Comparison of ENCODE assay signal across 12 mouse cellular contexts in the genomic region with DNA sequence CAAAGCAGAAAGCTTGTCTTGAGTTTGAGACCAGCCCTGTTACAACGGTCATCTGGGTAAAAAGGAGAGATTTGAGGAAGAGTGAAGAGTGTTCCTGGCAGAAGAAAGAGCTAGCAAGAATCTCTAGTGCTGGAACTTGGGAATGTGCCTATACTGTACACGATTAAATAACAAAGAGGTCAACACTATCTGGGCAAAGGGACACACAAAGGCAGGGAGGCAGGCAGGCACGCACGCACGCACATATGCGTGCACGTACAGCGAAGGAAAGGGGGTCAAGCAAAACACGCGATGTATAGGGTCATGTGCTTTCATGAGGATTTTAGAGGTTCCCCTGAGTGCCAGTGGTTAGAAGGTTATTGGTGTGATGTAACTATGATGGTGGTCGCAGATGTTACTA. TPM values are rescaled to one million over a fixed set of nuclear protein-coding genes. Genes with fewer than 3 reads are reported as not detected.
A peak's percentile ranks its signal among the peaks of the same experiment; 100 is the strongest.
DNase-seq lines count a peak whose midpoint lies in the region; ATAC-seq and TF ChIP-seq lines count a peak whose summit lies in the region.
"Had no signal": no experiment of that assay in that cellular context is flagged by ENCODE, and none has a peak within 500 bp of the region (broad histone marks: within the 10 kb centered on the region; RNA-seq: fewer than 3 reads in every experiment).

No protein-coding gene starts in this region.

- H3K79me2 ChIP-seq in CH12.LX (replicated peaks; ENCODE audit: control insufficient read depth, extremely low read depth, insufficient read depth, poor library complexity, severe bottlenecking): no peaks in the 10 kb centered on the region

- no peak overlapping the region for H3K4me2 ChIP-seq in forebrain, embryonic 14.5 days (ENCODE audit: low read length)
- H3K4me2 ChIP-seq in forebrain, postnatal 0 days (ENCODE audit: low read depth): no peak overlapping the region
- H3K4me2 ChIP-seq in liver, embryonic 11.5 days: peak overlapping the region; percentile 0; the same call in 1 of the 2 replicates
- H3K4me2 ChIP-seq in CH12.LX (ENCODE audit: insufficient read depth, low read depth, poor library complexity, severe bottlenecking): peak overlapping the region; percentile 14; the same call in 1 of the 2 replicates
- no peak overlapping the region for H3K4me2 ChIP-seq in limb, embryonic 12.5 days

- 73% methylated on average over 11 of the region's 11 CpGs for WGBS in forebrain, embryonic 14.5 days
- 70% methylated on average over 11 of the region's 11 CpGs for WGBS in forebrain, postnatal 0 days
- 68% methylated on average over 11 of the region's 11 CpGs for WGBS in liver, embryonic 11.5 days
- 74% methylated on average over 11 of the region's 11 CpGs for WGBS in limb, embryonic 12.5 days

- dilution Hi-C loops in CH12.LX (cut with MboI; ENCODE audit: extremely low pct_ligation_motif_present, extremely low pct_unique_long_range_greater_than_20kb, low sequenced_read_pairs): no loop called here

- no peak for TF ChIP-seq EP300 in CH12.LX (IDR thresholded peaks at IDR 0.05; ENCODE audit: low read length)

- ATAC-seq in forebrain, embryonic 14.5 days: 0 out of 2 replicates have a peak, but pooled peaks have one; percentile 12
- no peak for ATAC-seq in forebrain, postnatal 0 days
- no peak for ATAC-seq in liver, embryonic 11.5 days (replicated peaks; ENCODE audit: low FRiP score)
- no peak for ATAC-seq in limb, embryonic 12.5 days (ENCODE audit: insufficient number of reproducible peaks, insufficient read depth, low FRiP score, low TSS enrichment, low read depth)

- peaks cover 24% of the 10 kb centered on the region for H3K36me3 ChIP-seq in forebrain, embryonic 14.5 days (ENCODE audit: control insufficient read depth, insufficient read depth, low read length)
- peaks cover 23% of the 10 kb centered on the region for H3K36me3 ChIP-seq in forebrain, postnatal 0 days (ENCODE audit: insufficient read depth)
- peaks cover 8% of the 10 kb centered on the region for H3K36me3 ChIP-seq in liver, embryonic 11.5 days (ENCODE audit: control insufficient read depth, insufficient read depth, low read length)
- H3K36me3 ChIP-seq in CH12.LX (replicated peaks in 1 of 2; ENCODE audit: control insufficient read depth in 1 of 2, insufficient read depth in 1 of 2, low read length in 1 of 2): peaks cover 18 to 28% of the 10 kb centered on the region in 2 experiments
- peaks cover 27% of the 10 kb centered on the region for H3K36me3 ChIP-seq in limb, embryonic 12.5 days

- no peak overlapping the region for H3K4me3 ChIP-seq in forebrain, embryonic 14.5 days (ENCODE audit: low read depth, low read length)
- no peak overlapping the region for H3K4me3 ChIP-seq in forebrain, postnatal 0 days (ENCODE audit: low read depth, low read length)
- H3K4me3 ChIP-seq in liver, embryonic 11.5 days (ENCODE audit: low read depth, low read length): no peak overlapping the region
- no peak overlapping the region for H3K4me3 ChIP-seq in CH12.LX (replicated peaks in 1 of 3; ENCODE audit: low read depth in 2 of 3, low read length in 2 of 3, poor library complexity in 1 of 3)
- 0 out of 2 replicates have a peak overlapping the region, but pooled peaks have one; percentile 67 for H3K4me3 ChIP-seq in limb, embryonic 12.5 days (replicated peaks)

- no peak overlapping the region for H3K9ac ChIP-seq in forebrain, embryonic 14.5 days (ENCODE audit: low read length)
- no peak overlapping the region for H3K9ac ChIP-seq in forebrain, postnatal 0 days
- no peak overlapping the region for H3K9ac ChIP-seq in liver, embryonic 11.5 days (ENCODE audit: low read depth, low read length)
- H3K9ac ChIP-seq in CH12.LX (ENCODE audit: insufficient read depth, low read depth): 0 out of 2 replicates have a peak overlapping the region, but pooled peaks have one; percentile 66
- H3K9ac ChIP-seq in limb, embryonic 12.5 days (replicated peaks): no peak overlapping the region

- H3K27me3 ChIP-seq in forebrain, embryonic 14.5 days (replicated peaks; ENCODE audit: control insufficient read depth, insufficient read depth, low read length): no peaks in the 10 kb centered on the region
- H3K27me3 ChIP-seq in forebrain, postnatal 0 days (ENCODE audit: insufficient read depth, low read length): no peaks in the 10 kb centered on the region
- no peaks in the 10 kb centered on the region for H3K27me3 ChIP-seq in liver, embryonic 11.5 days (replicated peaks; ENCODE audit: control insufficient read depth, insufficient read depth, low read length)
- no peaks in the 10 kb centered on the region for H3K27me3 ChIP-seq in CH12.LX (replicated peaks)
- no peaks in the 10 kb centered on the region for H3K27me3 ChIP-seq in limb, embryonic 12.5 days
- H3K27me3 ChIP-seq: hindbrain, embryonic 12.5 days; lung, embryonic 15.5 days; midbrain, embryonic 12.5 days had no signal

- H3K9me3 ChIP-seq in forebrain, embryonic 14.5 days (replicated peaks; ENCODE audit: control insufficient read depth, low read length): no peaks in the 10 kb centered on the region
- no peaks in the 10 kb centered on the region for H3K9me3 ChIP-seq in forebrain, postnatal 0 days (ENCODE audit: low read length)
- no peaks in the 10 kb centered on the region for H3K9me3 ChIP-seq in liver, embryonic 11.5 days (ENCODE audit: control insufficient read depth, low read length)
- no peaks in the 10 kb centered on the region for H3K9me3 ChIP-seq in CH12.LX (replicated peaks; ENCODE audit: low read length)
- H3K9me3 ChIP-seq in limb, embryonic 12.5 days: no peaks in the 10 kb centered on the region
- H3K9me3 ChIP-seq: hindbrain, embryonic 12.5 days; lung, embryonic 15.5 days; midbrain, embryonic 12.5 days had no signal

- no peak for TF ChIP-seq CTCF in forebrain, postnatal 0 days (IDR thresholded peaks at IDR 0.05; ENCODE audit: low read depth)
- TF ChIP-seq CTCF in CH12.LX (conservative IDR thresholded peaks at IDR 0.05 in 1 of 2, IDR thresholded peaks at IDR 0.05 in 1 of 2; ENCODE audit: low read depth in 2 of 2, low read length in 2 of 2): no peak

- H3K4me1 ChIP-seq in forebrain, embryonic 14.5 days (ENCODE audit: control insufficient read depth, insufficient read depth, low read length): peaks cover 5% of the 10 kb centered on the region
- H3K4me1 ChIP-seq in forebrain, postnatal 0 days (ENCODE audit: insufficient read depth): peaks cover 5% of the 10 kb centered on the region; the same call in 1 of the 2 replicates
- H3K4me1 ChIP-seq in liver, embryonic 11.5 days (replicated peaks; ENCODE audit: control insufficient read depth, insufficient read depth, low read length): peaks cover 10% of the 10 kb centered on the region; the same call in 1 of the 2 replicates
- peaks cover 5 to 33% of the 10 kb centered on the region in 2 experiments for H3K4me1 ChIP-seq in CH12.LX (ENCODE audit: control insufficient read depth in 1 of 2, insufficient read depth in 2 of 2)
- H3K4me1 ChIP-seq in limb, embryonic 12.5 days (replicated peaks): peaks cover 7% of the 10 kb centered on the region

- no peak for TF ChIP-seq RAD21 in CH12.LX (IDR thresholded peaks at IDR 0.05; ENCODE audit: low read depth, low read length)

- TF ChIP-seq POLR2A in CH12.LX (IDR thresholded peaks at IDR 0.05; ENCODE audit: low read depth, low read length): no peak

- in situ Hi-C loops in CH12.LX (cut with MboI; ENCODE audit: low pct_ligation_motif_present, low pct_unique_long_range_greater_than_20kb, low sequenced_read_pairs): no loop called here

- intact Hi-C loops in heart, postnatal 10 days (cut with DNase I): no loop called here

- no peak overlapping the region for H3K27ac ChIP-seq in forebrain, embryonic 14.5 days (ENCODE audit: low read depth, low read length)
- no peak overlapping the region for H3K27ac ChIP-seq in forebrain, postnatal 0 days (ENCODE audit: low read depth, low read length)
- no peak overlapping the region for H3K27ac ChIP-seq in liver, embryonic 11.5 days (ENCODE audit: low read depth, low read length)
- no peak overlapping the region for H3K27ac ChIP-seq in CH12.LX (ENCODE audit: insufficient read depth, low read depth)
- H3K27ac ChIP-seq in limb, embryonic 12.5 days: no peak overlapping the region
- H3K27ac ChIP-seq: hindbrain, embryonic 12.5 days; lung, embryonic 15.5 days; midbrain, embryonic 12.5 days had no signal

- DNase-seq in forebrain, embryonic 14.5 days (ENCODE audit: low spot score): no peak
- no peak for DNase-seq in forebrain, postnatal 0 days
- no peak for DNase-seq in liver, embryonic 11.5 days (ENCODE audit: low spot score)
- DNase-seq in liver (no peak), CH12.LX (ENCODE audit: extremely low read depth) (no peak)
- no peak for DNase-seq in Muller cell, postnatal 12 days (ENCODE audit: inconsistent ontology term)
- no peak for DNase-seq in heart, postnatal 10 days
- DNase-seq: adrenal gland, adult 8-10 months had no signal

RNA-seq across cellular contexts. Expression of gene Mpi, which starts 0.6 kb away (rescaled TPM):
- polyA plus RNA-seq in forebrain, embryonic 14.5 days (2014; fragmentation: Nextera tagmentation; extraction: Ambion mirVana): 46.1 and 47.5 TPM in 2 replicates
- 46.1 and 47.8 TPM in 2 replicates for total RNA-seq in forebrain, postnatal 0 days (2014; rRNA removed)
- polyA plus RNA-seq in forebrain, postnatal 0 days (2015; fragmentation: Nextera tagmentation; extraction: Ambion mirVana): 37.9 and 49.3 TPM in 2 replicates
- 25.8 and 28.0 TPM in 2 replicates for polyA plus RNA-seq in liver, embryonic 11.5 days (2014; fragmentation: Nextera tagmentation; extraction: Ambion mirVana)
- 28.6 and 33.2 TPM in 2 replicates for total RNA-seq in CH12.LX (2012; rRNA removed)
- total RNA-seq in CH12.LX (2014; rRNA removed): 28.2 and 29.0 TPM in 2 replicates
- polyA plus RNA-seq in CH12.LX (2012; ENCODE audit: insufficient read length, low read depth): 36.7 and 37.3 TPM in 2 replicates
- polyA plus RNA-seq in limb, embryonic 12.5 days (2016; fragmentation: Nextera tagmentation; extraction: Ambion mirVana): 56.8 and 58.0 TPM in 2 replicates
- total RNA-seq in heart, postnatal 10 days (2021): 100 to 1,000 TPM; 129 to 131 TPM

RNA-seq across cellular contexts. Expression of gene Scamp2, which starts 7.6 kb away (rescaled TPM):
- 55.5 and 56.4 TPM in 2 replicates for polyA plus RNA-seq in forebrain, embryonic 14.5 days (2014; fragmentation: Nextera tagmentation; extraction: Ambion mirVana)
- 29.3 and 36.3 TPM in 2 replicates for total RNA-seq in forebrain, postnatal 0 days (2014; rRNA removed)
- 37.3 and 42.8 TPM in 2 replicates for polyA plus RNA-seq in forebrain, postnatal 0 days (2015; fragmentation: Nextera tagmentation; extraction: Ambion mirVana)
- polyA plus RNA-seq in liver, embryonic 11.5 days (2014; fragmentation: Nextera tagmentation; extraction: Ambion mirVana): 47.6 and 50.3 TPM in 2 replicates
- total RNA-seq in CH12.LX (2012; rRNA removed): 52.2 and 60.9 TPM in 2 replicates
- 38.6 and 46.4 TPM in 2 replicates for total RNA-seq in CH12.LX (2014; rRNA removed)
- polyA plus RNA-seq in CH12.LX (2012; ENCODE audit: insufficient read length, low read depth): 77.2 and 91.6 TPM in 2 replicates
- 49.5 and 51.9 TPM in 2 replicates for polyA plus RNA-seq in limb, embryonic 12.5 days (2016; fragmentation: Nextera tagmentation; extraction: Ambion mirVana)
- total RNA-seq in heart, postnatal 10 days (2021): 10 to 100 TPM; 34.3 to 35.4 TPM

RNA-seq across cellular contexts. Expression of gene Fam219b, which starts 15.8 kb away (rescaled TPM):
- 20.4 and 23.6 TPM in 2 replicates for polyA plus RNA-seq in forebrain, embryonic 14.5 days (2014; fragmentation: Nextera tagmentation; extraction: Ambion mirVana)
- 25.1 and 29.9 TPM in 2 replicates for total RNA-seq in forebrain, postnatal 0 days (2014; rRNA removed)
- polyA plus RNA-seq in forebrain, postnatal 0 days (2015; fragmentation: Nextera tagmentation; extraction: Ambion mirVana): 19.8 and 26.8 TPM in 2 replicates
- polyA plus RNA-seq in liver, embryonic 11.5 days (2014; fragmentation: Nextera tagmentation; extraction: Ambion mirVana): 14.8 and 15.7 TPM in 2 replicates
- total RNA-seq in CH12.LX (2012; rRNA removed): 10.6 and 11.8 TPM in 2 replicates
- 8.3 and 9.3 TPM in 2 replicates for total RNA-seq in CH12.LX (2014; rRNA removed)
- 9.2 and 10.2 TPM in 2 replicates for polyA plus RNA-seq in CH12.LX (2012; ENCODE audit: insufficient read length, low read depth)
- 20.6 and 20.8 TPM in 2 replicates for polyA plus RNA-seq in limb, embryonic 12.5 days (2016; fragmentation: Nextera tagmentation; extraction: Ambion mirVana)
- 1 to 10 TPM; 8.0 to 9.1 TPM for total RNA-seq in heart, postnatal 10 days (2021)

RNA-seq across cellular contexts. Expression of gene Cox5a, which starts 32.0 kb away (rescaled TPM):
- 791 and 827 TPM in 2 replicates for polyA plus RNA-seq in forebrain, embryonic 14.5 days (2014; fragmentation: Nextera tagmentation; extraction: Ambion mirVana)
- 236 and 279 TPM in 2 replicates for total RNA-seq in forebrain, postnatal 0 days (2014; rRNA removed)
- 1,027 and 1,112 TPM in 2 replicates for polyA plus RNA-seq in forebrain, postnatal 0 days (2015; fragmentation: Nextera tagmentation; extraction: Ambion mirVana)
- polyA plus RNA-seq in liver, embryonic 11.5 days (2014; fragmentation: Nextera tagmentation; extraction: Ambion mirVana): 519 and 531 TPM in 2 replicates
- total RNA-seq in CH12.LX (2012; rRNA removed) (179 and 203 TPM in 2 replicates), CH12.LX (2014; rRNA removed) (229 and 257 TPM in 2 replicates)
- polyA plus RNA-seq in CH12.LX (2012; ENCODE audit: insufficient read length, low read depth): 255 and 279 TPM in 2 replicates
- polyA plus RNA-seq in limb, embryonic 12.5 days (2016; fragmentation: Nextera tagmentation; extraction: Ambion mirVana): 564 and 604 TPM in 2 replicates
- total RNA-seq in heart, postnatal 10 days (2021): 1,000 to 10,000 TPM; 2,186 to 2,217 TPM

RNA-seq across cellular contexts. Expression of gene Ulk3, which starts 36.1 kb away (rescaled TPM):
- polyA plus RNA-seq in forebrain, embryonic 14.5 days (2014; fragmentation: Nextera tagmentation; extraction: Ambion mirVana): 5.2 and 10.8 TPM in 2 replicates
- total RNA-seq in forebrain, postnatal 0 days (2014; rRNA removed): 24.6 and 31.4 TPM in 2 replicates
- 6.0 and 15.6 TPM in 2 replicates for polyA plus RNA-seq in forebrain, postnatal 0 days (2015; fragmentation: Nextera tagmentation; extraction: Ambion mirVana)
- polyA plus RNA-seq in liver, embryonic 11.5 days (2014; fragmentation: Nextera tagmentation; extraction: Ambion mirVana): 8.4 and 11.6 TPM in 2 replicates
- total RNA-seq in CH12.LX (2012; rRNA removed) (10.5 and 11.4 TPM in 2 replicates), CH12.LX (2014; rRNA removed) (1.8 and 2.6 TPM in 2 replicates)
- 10.0 and 11.8 TPM in 2 replicates for polyA plus RNA-seq in CH12.LX (2012; ENCODE audit: insufficient read length, low read depth)
- polyA plus RNA-seq in limb, embryonic 12.5 days (2016; fragmentation: Nextera tagmentation; extraction: Ambion mirVana): 17.5 and 19.4 TPM in 2 replicates
- 10 to 100 TPM in 1 of 2 experiments, 1 to 10 TPM in 1; 8.3 to 10.1 TPM for total RNA-seq in heart, postnatal 10 days (2021)

Comparison
In these comparisons a context has a peak if more than half of its experiments do, and no peak if none do; other contexts are left out.
1. H3K4me2 ChIP-seq: peak in liver, embryonic 11.5 days (single experiment) and CH12.LX (single experiment); none in forebrain, embryonic 14.5 days (single experiment), forebrain, postnatal 0 days (single experiment) and limb, embryonic 12.5 days (single experiment).